Mouse (Mus musculus): Measurements from ENCODE around the gene Crlf3. TPM values are rescaled to one million over a fixed set of nuclear protein-coding genes. Genes with fewer than 3 reads are reported as not detected.
A peak's percentile ranks its signal among the peaks of the same experiment; 100 is the strongest.

Gene Crlf3
- 81.6 and 84.6 TPM in 2 replicates for polyA plus RNA-seq (2012; ENCODE audit: insufficient read depth, insufficient read length, missing spikeins)

DNA sequence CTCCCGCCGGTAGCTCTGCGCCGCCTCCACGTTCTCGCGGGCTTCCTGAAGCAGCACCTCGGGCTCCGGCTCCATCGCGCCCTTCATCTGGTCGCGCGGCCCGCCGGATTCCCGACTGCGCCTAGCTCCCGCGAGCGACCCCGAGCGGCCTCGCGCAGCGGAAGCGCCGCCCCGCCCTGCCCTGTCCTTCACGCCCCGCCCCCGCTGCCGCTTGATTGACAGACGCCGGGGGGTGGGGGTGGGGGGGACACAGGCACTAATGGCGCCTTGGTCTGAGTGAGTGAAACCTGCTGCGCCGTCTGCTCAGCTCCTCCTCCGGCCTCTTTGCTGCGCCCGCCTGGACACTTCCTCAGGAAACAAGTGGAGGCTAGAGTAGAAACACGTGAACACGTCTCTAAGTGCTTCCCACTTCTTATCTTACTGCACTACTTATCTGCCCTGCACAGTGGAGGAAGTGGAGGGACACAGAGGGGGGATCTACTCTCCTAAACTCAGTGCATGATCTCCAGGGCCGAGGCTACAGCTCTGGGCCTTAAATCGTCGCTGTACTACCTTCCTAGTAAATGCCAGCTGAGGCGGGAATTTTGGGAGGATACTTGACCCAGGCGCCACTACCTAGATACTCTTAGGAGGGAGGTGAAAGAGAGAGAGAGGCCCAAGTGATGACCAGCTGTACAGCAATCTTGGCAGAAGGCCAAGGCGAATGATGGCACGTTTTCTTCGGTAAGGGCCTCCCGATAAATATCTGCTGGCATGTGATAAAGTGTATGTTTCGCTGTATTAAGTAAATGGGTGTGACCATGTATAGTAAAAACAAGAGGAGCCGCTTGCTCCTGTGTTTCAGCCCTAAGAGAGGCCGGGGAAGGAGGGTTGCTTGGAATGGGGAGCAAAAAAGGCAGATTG, at the start of gene Crlf3:
TSS of gene Crlf3 (minus strand) at position 166 of the 903 bp plus-strand sequence.
- Histone ChIP-seq H3K4me3 (ENCODE audit: insufficient read depth, low read length) (peak within 1 kb of the TSS; percentile 84), H3K4me1 (ENCODE audit: control insufficient read depth, insufficient read depth, low read length) (peaks cover 33% of the 10 kb centered on the region), H3K27ac (ENCODE audit: insufficient read depth, low read depth, low read length) (peak within 1 kb of the TSS; percentile 93)
- TF ChIP-seq CTCF (IDR thresholded peaks at IDR 0.05; ENCODE audit: low read depth, low read length), result no peak; the same call in 1 of the 2 replicates
- peak; percentile 84; the same call in 1 of the 2 replicates for TF ChIP-seq POLR2A (IDR thresholded peaks at IDR 0.05; ENCODE audit: borderline replicate concordance, low read depth, low read length)

DNA sequence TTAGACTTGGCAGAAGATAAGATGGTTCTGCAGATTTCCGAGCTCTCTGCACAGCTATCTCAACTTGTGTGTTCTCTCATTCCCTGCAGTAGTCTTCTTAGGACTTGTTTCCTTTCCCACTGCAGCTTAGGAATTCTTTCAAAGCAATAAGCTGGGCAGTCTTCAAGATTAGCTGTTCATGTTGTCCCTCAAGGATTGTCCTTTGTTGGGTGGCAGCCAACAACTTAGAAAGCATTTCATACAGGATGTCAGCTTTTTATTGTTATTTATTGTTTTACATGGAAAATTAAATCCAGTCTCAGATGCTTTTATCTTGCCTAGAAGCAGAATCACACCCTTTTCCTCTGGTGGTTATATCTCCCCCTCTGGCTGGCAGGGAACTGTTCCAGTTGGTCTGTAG, 35.6 kb upstream of the Crlf3 start:
- TF ChIP-seq POLR2A (IDR thresholded peaks at IDR 0.05; ENCODE audit: borderline replicate concordance, low read depth, low read length) (no peak), CTCF (IDR thresholded peaks at IDR 0.05; ENCODE audit: low read depth, low read length) (no peak)

DNA sequence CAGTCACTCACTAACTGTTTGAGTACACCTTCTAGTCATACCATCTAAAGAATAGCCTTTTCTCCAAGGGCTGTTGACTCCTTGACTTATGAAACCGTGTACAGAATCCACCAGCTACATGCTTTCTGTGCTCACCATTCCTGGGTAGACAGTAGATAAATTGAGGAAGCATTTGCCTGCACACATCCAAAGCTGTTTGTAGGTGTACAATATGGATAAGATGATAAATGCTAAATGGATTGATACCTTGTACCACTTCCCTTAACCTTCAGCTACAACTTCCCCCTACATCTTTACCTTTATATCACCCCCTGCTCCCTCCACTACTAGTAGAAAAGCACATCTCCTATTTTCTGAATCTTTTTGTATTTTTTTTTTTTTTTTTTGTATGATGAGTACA, 23.6 kb upstream of the Crlf3 start:
- no peaks in the 10 kb centered on the region for H3K4me1 ChIP-seq (ENCODE audit: control insufficient read depth, insufficient read depth, low read length)
- no peak overlapping the region for H3K4me3 ChIP-seq (ENCODE audit: insufficient read depth, low read length)
- H3K27ac ChIP-seq (ENCODE audit: insufficient read depth, low read depth, low read length), result no peak overlapping the region
- TF ChIP-seq CTCF (IDR thresholded peaks at IDR 0.05; ENCODE audit: low read depth, low read length) (no peak), POLR2A (IDR thresholded peaks at IDR 0.05; ENCODE audit: borderline replicate concordance, low read depth, low read length) (no peak)

More for the DNA sequence above, 35.6 kb upstream of the Crlf3 start:
- no peak overlapping the region for H3K4me3 ChIP-seq (ENCODE audit: insufficient read depth, low read length)
- H3K4me1 ChIP-seq (ENCODE audit: control insufficient read depth, insufficient read depth, low read length), result no peaks in the 10 kb centered on the region
- no peak overlapping the region for H3K27ac ChIP-seq (ENCODE audit: insufficient read depth, low read depth, low read length)

DNA sequence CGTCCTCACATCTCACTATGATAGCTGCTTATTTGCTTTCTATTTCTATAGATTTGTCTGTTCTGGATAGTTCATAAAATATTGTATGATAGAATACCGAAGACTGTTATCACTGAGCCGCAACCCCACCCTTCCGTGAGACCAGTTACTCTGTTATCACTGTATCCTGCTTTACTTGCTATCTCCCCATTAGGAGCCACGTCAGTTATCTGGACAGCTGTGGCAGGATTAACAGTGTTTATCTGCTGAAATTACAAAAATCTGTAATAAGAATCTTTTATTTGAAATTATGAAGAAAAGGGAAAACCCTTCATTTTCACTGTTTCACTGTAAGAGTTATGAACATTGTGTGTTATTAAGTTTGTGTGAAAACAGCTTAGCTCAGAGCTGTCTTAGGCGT, 20.5 kb upstream of the Crlf3 start:
- H3K4me3 ChIP-seq (ENCODE audit: insufficient read depth, low read length), result no peak overlapping the region
- TF ChIP-seq POLR2A (IDR thresholded peaks at IDR 0.05; ENCODE audit: borderline replicate concordance, low read depth, low read length) (no peak), CTCF (IDR thresholded peaks at IDR 0.05; ENCODE audit: low read depth, low read length) (no peak)
- H3K4me1 ChIP-seq (ENCODE audit: control insufficient read depth, insufficient read depth, low read length), result peaks cover 6% of the 10 kb centered on the region
- no peak overlapping the region for H3K27ac ChIP-seq (ENCODE audit: insufficient read depth, low read depth, low read length)

DNA sequence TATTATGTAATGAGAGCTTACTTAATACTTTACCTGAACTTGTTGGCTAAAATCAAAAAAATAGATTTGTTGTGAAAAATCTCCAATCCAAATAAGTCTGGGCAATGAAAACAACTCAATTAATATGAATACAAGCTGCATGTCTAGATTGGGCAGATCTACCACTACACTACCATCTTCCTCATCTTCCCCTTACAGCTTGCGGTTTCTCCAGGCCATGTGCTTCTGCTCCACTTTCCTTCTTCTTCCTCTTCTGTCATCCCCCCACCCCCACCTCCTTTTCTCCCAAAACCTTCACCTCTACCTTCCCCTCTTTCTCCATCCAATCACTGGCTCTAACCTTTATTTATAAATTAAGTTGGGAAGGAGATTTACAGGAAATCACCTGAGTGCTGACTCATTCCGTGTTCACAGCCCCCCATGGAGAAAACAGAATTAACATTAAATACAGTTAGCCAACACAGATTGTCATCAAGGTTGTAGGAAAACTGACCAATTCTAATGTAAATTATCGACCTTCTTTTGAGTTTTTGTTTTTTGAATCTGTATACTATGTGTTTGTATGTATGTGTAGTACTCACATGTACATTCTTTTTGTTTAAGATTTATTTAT, 17.8 kb upstream of the Crlf3 start:
- no peak overlapping the region for H3K4me3 ChIP-seq (ENCODE audit: insufficient read depth, low read length)
- H3K4me1 ChIP-seq (ENCODE audit: control insufficient read depth, insufficient read depth, low read length), result peaks cover 17% of the 10 kb centered on the region
- no peak overlapping the region for H3K27ac ChIP-seq (ENCODE audit: insufficient read depth, low read depth, low read length)
- TF ChIP-seq POLR2A (IDR thresholded peaks at IDR 0.05; ENCODE audit: borderline replicate concordance, low read depth, low read length) (no peak), CTCF (IDR thresholded peaks at IDR 0.05; ENCODE audit: low read depth, low read length) (no peak)

DNA sequence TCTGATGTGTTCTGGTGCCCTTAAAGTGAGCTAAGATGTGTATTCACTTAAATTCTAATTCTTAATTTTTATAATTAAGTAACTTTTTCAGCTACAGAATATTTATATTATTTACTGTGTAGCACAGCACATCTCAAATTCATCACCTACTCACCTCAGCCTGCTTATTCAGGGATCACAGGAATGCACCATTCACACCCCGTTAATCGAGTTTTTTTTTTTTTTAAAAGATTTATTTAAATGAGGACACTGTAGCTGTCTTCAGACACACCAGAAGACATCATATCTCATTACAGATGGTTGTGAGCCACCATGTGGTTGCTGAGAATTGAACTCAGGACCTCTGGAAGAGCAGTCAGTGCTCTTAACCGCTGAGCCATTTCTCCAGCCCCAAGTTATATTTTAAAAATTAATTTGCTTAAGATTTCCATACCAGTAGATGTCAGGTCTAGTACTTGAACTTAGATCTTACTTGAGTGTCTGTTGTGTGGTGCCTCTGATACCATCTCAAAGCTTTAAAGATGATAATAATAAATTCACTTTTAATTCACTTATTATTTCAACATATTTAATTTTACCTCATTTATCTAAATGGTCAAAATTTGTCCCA, 9.9 kb upstream of the Crlf3 start:
- Histone ChIP-seq H3K4me3 (ENCODE audit: insufficient read depth, low read length) (no peak overlapping the region), H3K4me1 (ENCODE audit: control insufficient read depth, insufficient read depth, low read length) (peaks cover 17% of the 10 kb centered on the region), H3K27ac (ENCODE audit: insufficient read depth, low read depth, low read length) (no peak overlapping the region)
- TF ChIP-seq POLR2A (IDR thresholded peaks at IDR 0.05; ENCODE audit: borderline replicate concordance, low read depth, low read length) (no peak), CTCF (IDR thresholded peaks at IDR 0.05; ENCODE audit: low read depth, low read length) (no peak)

DNA sequence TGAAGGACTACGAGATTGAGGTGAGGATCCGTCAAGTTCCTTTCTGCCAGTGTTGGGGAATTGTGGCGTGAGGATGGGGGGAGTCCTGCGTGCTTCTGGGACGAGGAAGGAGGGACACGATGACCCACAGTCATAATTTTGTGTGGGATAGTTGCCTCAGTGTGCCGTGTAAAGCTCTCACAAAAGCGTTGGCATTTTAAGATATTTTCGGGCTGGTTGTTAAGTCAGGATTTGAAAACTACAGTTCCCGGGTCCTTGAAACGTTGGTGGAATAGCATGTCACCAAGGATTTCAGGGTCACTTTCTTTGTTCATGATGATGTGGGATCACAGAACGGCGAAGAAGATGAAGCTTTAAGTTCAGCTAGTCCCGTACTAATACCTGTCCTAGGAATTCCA, 9.0 kb upstream of the Crlf3 start:
- Histone ChIP-seq H3K4me1 (ENCODE audit: control insufficient read depth, insufficient read depth, low read length) (peaks cover 20% of the 10 kb centered on the region), H3K4me3 (ENCODE audit: insufficient read depth, low read length) (peak overlapping the region; percentile 99), H3K27ac (ENCODE audit: insufficient read depth, low read depth, low read length) (0 out of 2 replicates have a peak overlapping the region, but pooled peaks have one; percentile 6)
- TF ChIP-seq CTCF (IDR thresholded peaks at IDR 0.05; ENCODE audit: low read depth, low read length) (no peak), POLR2A (IDR thresholded peaks at IDR 0.05; ENCODE audit: borderline replicate concordance, low read depth, low read length) (no peak)

DNA sequence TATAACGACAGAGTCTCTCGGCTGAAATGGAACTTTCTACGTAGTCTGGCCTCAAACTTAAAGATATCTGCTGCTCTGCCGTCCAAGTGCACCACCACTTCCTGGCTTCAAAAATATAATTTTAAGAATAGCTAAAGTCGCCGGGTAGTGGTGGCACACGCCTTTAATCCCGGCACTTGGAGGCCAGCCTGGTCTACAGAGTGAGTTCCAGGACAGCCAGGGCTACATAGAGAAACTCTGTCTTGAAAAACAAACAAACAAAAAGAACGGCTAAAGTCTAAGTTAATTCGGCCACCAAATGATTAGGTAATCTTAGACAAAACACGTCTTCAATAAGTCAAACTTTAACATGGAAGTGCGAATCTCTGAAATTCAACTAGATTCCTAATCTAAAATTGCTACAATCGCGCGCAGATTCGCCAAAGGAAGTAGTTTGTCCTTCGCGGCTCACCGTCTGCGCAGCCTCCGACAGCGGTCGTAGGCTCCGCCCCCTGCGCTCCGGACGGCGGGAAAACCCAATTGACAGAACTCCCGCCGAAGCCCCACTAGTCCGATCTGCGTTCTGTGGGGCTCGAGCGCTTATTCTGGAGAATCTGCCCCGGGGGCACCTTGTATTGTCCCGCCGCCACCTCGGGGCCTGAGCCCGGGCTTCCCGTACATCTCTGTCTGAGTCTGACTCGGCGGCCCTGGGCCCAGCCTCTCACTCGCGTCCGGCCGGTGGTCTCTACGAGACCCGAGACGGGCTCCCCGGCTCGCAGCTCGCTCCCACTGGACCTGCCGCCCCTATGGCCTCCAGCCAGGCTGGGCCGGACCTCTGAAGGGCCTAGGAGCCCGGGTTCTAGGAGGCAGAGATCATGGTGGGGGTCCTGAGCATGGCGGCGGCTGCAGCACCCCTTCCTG, 8.4 kb upstream of the Crlf3 start, which contains the start of gene Atad5:
TSS of gene Atad5 (plus strand) at position 484 of the 900 bp plus-strand sequence.
- no peak for TF ChIP-seq POLR2A (IDR thresholded peaks at IDR 0.05; ENCODE audit: borderline replicate concordance, low read depth, low read length)
- no peak for TF ChIP-seq CTCF (IDR thresholded peaks at IDR 0.05; ENCODE audit: low read depth, low read length)
- Histone ChIP-seq H3K27ac (ENCODE audit: insufficient read depth, low read depth, low read length) (peak within 1 kb of the TSS; percentile 6; the same call in 1 of the 2 replicates), H3K4me1 (ENCODE audit: control insufficient read depth, insufficient read depth, low read length) (peaks cover 14% of the 10 kb centered on the region), H3K4me3 (ENCODE audit: insufficient read depth, low read length) (peak within 1 kb of the TSS; percentile 99)

DNA sequence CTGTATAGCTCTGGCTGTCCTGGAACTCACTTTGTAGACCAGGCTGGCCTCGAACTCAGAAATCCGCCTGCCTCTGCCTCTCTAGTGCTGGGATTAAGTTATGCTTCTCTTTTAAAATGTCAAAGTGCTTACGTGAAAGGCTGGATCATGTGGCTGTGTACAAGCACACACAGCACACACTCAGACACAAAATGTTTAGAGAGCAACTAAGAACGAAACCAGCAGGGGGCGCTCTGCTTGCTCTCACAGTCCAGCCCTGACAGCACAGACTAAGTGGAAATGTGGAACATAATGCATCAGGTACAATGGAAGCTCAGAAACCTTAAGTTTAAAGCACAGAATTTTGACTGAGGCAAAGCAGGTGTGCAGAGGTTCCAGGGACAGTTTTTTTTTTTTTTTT, 6.1 kb upstream of the Crlf3 start:
- Histone ChIP-seq H3K4me3 (ENCODE audit: insufficient read depth, low read length) (no peak overlapping the region), H3K27ac (ENCODE audit: insufficient read depth, low read depth, low read length) (no peak overlapping the region), H3K4me1 (ENCODE audit: control insufficient read depth, insufficient read depth, low read length) (peaks cover 13% of the 10 kb centered on the region)
- TF ChIP-seq POLR2A (IDR thresholded peaks at IDR 0.05; ENCODE audit: borderline replicate concordance, low read depth, low read length), result no peak
- peak; percentile 92 for TF ChIP-seq CTCF (IDR thresholded peaks at IDR 0.05; ENCODE audit: low read depth, low read length)

Data from bone marrow macrophage, adult 2 months (primary cell).